Mouse (Mus musculus) cerebellum, adult 2 months (tissue): ENCODE measurements around the gene Mag. TPM values are rescaled to one million over a fixed set of nuclear protein-coding genes. Genes with fewer than 3 reads are reported as not detected.

Source experiments
- DNase-seq, 2 experiments: peaks; one replicate each; pipeline ENCODE4 v3.0.0; 2021
- H3K27ac ChIP-seq: fragments of 200-500 bp; 2 replicates; pipeline ENCODE4 v1.5.1; 2012; ENCODE audit warnings: low read length, control low read depth, inconsistent platforms; ENCODE audit not compliant: insufficient read depth
- H3K27me3 ChIP-seq: fragments of 200-500 bp; 2 replicates; pipeline ENCODE4 v1.6.1; 2012; ENCODE audit warnings: inconsistent platforms, mild to moderate bottlenecking, low read length, moderate library complexity; ENCODE audit not compliant: control insufficient read depth, insufficient read depth
- H3K4me1 ChIP-seq: fragments of 200-500 bp; 2 replicates; pipeline ENCODE4 v1.6.1; 2011; ENCODE audit warnings: low read length; ENCODE audit not compliant: control insufficient read depth, insufficient read depth
- H3K4me3 ChIP-seq: fragments of 200-500 bp; replicated peaks from 2 replicates; pipeline ENCODE3; 2011; ENCODE audit warnings: mild to moderate bottlenecking, low read depth, low read length, control low read depth; ENCODE audit not compliant: insufficient read depth
- CTCF ChIP-seq: fragments of 200-500 bp; IDR thresholded peaks from 2 replicates; pipeline ENCODE4 v1.5.1; 2011; ENCODE audit warnings: low read depth, mild to moderate bottlenecking, control low read depth, low read length, moderate library complexity, borderline replicate concordance; ENCODE audit not compliant: insufficient read depth
- POLR2A ChIP-seq: fragments of 200-500 bp; IDR thresholded peaks from 2 replicates; pipeline ENCODE4 v1.6.1; 2011; ENCODE audit warnings: low read length, control low read depth, borderline replicate concordance; ENCODE audit not compliant: insufficient read depth
- WGBS: fragments of 180-500 bp; shearing (Covaris S2); methylation state at CpG from one replicate; pipeline ENCODE4 v1.1.7; 2018; 5-methylcytosine and 5-hydroxymethylcytosine counted together
- polyA plus RNA-seq: library from polyadenylated mRNA; depleted of rRNA; stranded (reverse); fragments of >200 nt; gene quantifications from 2 replicates; pipeline ENCODE4 v1.2.3, GENCODE M21; 2012

Gene Mag
- polyA plus RNA-seq, 1 experiment: 783 TPM

- WGBS: 50% methylated on average over 4 of the region's 4 CpGs
- Histone ChIP-seq H3K4me3 (no peak overlapping the region), H3K27ac (peak overlapping the region; percentile 63; the same call in 1 of the 2 replicates), H3K4me1 (no peaks in the 10 kb centered on the region), H3K27me3 (no peaks in the 10 kb centered on the region)
- TF ChIP-seq POLR2A (no peak), CTCF (no peak)
- no peak for DNase-seq
These were observed 2.5 kb upstream of the Mag start for GRCm38 (mm10) chr7:30917219-30917618.

- Histone ChIP-seq H3K4me3 (no peak overlapping the region), H3K4me1 (no peaks in the 10 kb centered on the region), H3K27ac (peak overlapping the region; percentile 63; the same call in 1 of the 2 replicates), H3K27me3 (no peaks in the 10 kb centered on the region)
- TF ChIP-seq POLR2A (no peak), CTCF (no peak)
- DNase-seq: peak in 1 of 2 experiments; percentile 15
- WGBS: 22% methylated on average over 6 of the region's 6 CpGs
These were observed 2.0 kb upstream of the Mag start for GRCm38 (mm10) chr7:30916713-30917112.

DNA sequence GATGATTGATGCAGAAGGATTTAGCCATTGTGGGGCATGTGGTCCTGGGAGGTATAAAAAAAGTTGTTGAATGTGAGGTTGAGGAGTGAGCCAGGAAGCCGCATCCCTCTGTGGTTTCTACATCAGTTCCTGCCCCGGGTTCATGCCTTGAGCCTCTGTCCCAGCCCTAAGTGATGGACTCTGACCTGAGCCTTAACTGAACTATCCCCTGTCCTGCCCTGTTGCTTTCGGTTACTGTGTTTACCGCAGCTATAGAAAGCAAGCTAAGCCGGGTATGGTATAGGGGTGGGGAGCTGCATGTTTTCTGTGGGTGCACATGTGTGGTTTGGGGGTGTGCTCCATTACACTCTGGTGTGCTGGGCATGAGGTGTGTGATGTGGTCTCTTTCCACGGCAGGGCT lies 4.9 kb downstream of the Mag start:
- 81% methylated on average over 6 of the region's 6 CpGs for WGBS

DNA sequence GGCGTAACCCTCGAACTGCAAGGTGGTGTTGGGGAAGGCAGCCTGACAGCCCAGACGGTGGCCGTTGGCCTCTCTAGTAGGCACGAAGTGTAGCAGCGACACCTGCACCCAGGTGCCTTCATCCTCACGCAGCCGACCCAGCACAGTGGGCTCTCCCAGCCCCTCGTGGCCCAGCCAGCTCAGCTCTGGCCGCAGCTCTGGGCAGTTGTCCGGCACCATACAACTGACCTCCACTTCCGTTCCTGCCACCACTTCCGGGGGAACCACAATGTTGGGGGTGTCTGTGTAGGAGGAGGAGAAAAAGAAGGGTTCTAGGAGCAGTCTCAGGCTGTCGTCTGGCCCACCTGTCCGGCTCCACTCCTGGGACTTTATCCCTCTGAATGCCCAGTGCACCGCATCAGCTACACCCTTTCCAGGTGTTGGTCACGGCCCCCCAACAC lies 5.7 kb downstream of the Mag start:
- no peaks in the 10 kb centered on the region for H3K27me3 ChIP-seq
- no peak overlapping the region for H3K27ac ChIP-seq
- DNase-seq: no peak
- WGBS: 31% methylated on average over 17 of the region's 17 CpGs
- H3K4me1 ChIP-seq: no peaks in the 10 kb centered on the region
- TF ChIP-seq CTCF (no peak), POLR2A (no peak)
- no peak overlapping the region for H3K4me3 ChIP-seq

More for the DNA sequence above, 4.9 kb downstream of the Mag start:
- no peak for DNase-seq
- Histone ChIP-seq H3K27me3 (no peaks in the 10 kb centered on the region), H3K4me3 (no peak overlapping the region), H3K27ac (no peak overlapping the region), H3K4me1 (no peaks in the 10 kb centered on the region)
- TF ChIP-seq CTCF (no peak), POLR2A (no peak)

GRCm38 (mm10) chr7:30908277-30908991 lies 6.2 kb downstream of the Mag start:
- no peak for TF ChIP-seq POLR2A
- 4% methylated on average over 26 of the region's 26 CpGs for WGBS
- no peaks in the 10 kb centered on the region for H3K4me1 ChIP-seq
- no peaks in the 10 kb centered on the region for H3K27me3 ChIP-seq
- H3K4me3 ChIP-seq: no peak overlapping the region
- H3K27ac ChIP-seq: no peak overlapping the region
- DNase-seq: no peak

DNA sequence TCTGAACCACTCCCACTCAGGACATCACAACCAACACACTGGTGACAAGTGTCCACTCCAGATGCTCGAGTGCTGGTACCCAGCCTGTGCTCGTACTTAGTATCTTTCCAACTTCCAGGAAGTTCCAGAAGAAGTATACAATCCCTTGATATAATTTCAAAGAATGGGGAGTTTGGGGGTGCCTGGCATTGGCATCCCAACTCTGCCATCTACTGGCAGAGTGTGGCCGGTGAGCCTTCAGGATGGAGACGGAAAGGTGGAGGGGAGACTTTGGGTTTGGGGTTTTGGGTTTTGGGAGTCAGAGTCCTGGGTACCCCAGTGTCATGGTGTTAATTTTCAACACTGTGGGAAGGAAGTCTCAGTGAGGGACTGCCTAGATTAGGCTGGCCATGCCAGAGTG lies 10.6 kb downstream of the Mag start:
- Histone ChIP-seq H3K27me3 (no peaks in the 10 kb centered on the region), H3K27ac (no peak overlapping the region), H3K4me3 (no peak overlapping the region), H3K4me1 (no peaks in the 10 kb centered on the region)
- TF ChIP-seq POLR2A (no peak), CTCF (peak; percentile 29; the same call in 1 of the 2 replicates)
- 46% methylated on average over 4 of the region's 4 CpGs for WGBS
- DNase-seq: no peak

GRCm38 (mm10) chr7:30895217-30895616 lies 19.5 kb downstream of the Mag start:
- 88% methylated on average over 3 of the region's 3 CpGs for WGBS
- no peak overlapping the region for H3K27ac ChIP-seq
- H3K4me3 ChIP-seq: no peak overlapping the region
- TF ChIP-seq POLR2A (no peak), CTCF (no peak)
- no peak for DNase-seq
- H3K27me3 ChIP-seq: no peaks in the 10 kb centered on the region
- H3K4me1 ChIP-seq: no peaks in the 10 kb centered on the region

DNA sequence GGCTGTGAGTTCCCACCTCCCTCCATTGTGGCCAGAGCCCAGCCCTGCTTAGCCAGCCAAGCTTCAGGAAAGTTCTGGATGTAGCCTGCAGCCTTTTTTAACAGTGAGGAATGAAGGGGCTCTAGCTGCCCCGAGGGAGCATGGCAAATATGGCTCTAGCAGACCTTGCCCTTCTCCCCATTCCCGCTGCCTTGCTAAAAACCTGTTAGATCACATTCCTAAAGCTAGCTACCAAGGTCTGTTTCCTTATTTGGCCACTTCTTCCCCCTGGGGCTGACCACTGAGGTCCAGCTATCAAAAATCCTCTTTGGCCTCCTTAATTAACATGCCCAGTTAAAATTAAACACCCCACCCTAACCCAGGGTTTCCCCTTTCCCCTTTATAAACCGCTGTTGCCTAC lies 22.2 kb downstream of the Mag start:
- Histone ChIP-seq H3K27me3 (no peaks in the 10 kb centered on the region), H3K4me3 (no peak overlapping the region), H3K4me1 (no peaks in the 10 kb centered on the region), H3K27ac (no peak overlapping the region)
- DNase-seq: no peak
- no peak for TF ChIP-seq CTCF
- no peak for TF ChIP-seq POLR2A
- WGBS: 58% methylated on average over 3 of the region's 3 CpGs
